In the genomic region with DNA sequence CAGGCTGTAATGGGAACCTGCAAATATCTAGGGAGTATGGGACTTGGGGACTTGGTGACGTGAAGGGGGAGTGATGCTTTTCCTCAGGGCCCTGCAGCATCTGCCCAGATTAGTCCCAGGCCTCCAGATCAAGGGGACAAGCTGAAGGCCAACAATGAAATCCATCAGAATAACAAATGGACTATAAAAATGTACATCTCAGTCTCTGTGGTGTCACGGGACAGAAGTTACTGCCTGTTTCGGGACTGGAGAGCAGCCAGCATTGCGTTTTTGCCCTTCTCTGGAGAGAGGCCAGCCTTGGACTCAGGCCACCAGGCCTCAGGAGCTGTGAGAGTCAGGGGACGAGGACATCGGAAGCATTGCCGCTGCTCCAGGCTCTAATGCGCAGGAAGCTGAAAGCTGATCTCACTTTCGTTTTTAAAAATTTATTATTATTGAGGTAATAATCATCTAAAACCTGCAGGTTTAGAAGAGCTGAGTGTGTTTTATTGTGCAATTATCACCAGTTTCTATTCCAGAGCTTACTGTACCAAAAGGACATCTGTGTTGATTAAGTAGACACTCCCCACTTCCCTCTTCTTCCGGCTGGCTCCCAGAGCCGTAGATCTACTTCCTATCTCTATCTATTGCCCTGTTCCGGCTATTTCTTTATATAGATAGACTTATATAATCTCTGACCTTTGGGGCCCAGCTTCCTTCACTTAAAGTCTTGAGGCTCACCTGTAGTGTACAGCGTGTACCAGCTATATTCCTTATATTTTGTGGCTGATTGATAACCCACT, we compare ENCODE assay signal across 9 mouse cellular contexts.
A peak's percentile ranks its signal among the peaks of the same experiment; 100 is the strongest.
DNase-seq lines count a peak whose midpoint lies in the region; ATAC-seq lines count a peak whose summit lies in the region.
"Had no signal": no experiment of that assay in that cellular context is flagged by ENCODE, and none has a peak within 500 bp of the region (broad histone marks: within the 10 kb centered on the region; RNA-seq: fewer than 3 reads in every experiment).

No protein-coding gene starts in this region.

- peaks cover 9% of the 10 kb centered on the region for H3K4me1 ChIP-seq in heart, embryonic 12.5 days (replicated peaks)
- peaks cover 19% of the 10 kb centered on the region for H3K4me1 ChIP-seq in kidney, embryonic 15.5 days

- peak; percentile 96 for DNase-seq in heart, adult 11 months
- DNase-seq in R1 (ENCODE audit: low read depth, low spot score) = peak; percentile 22
- peak; percentile 13 for DNase-seq in skeletal muscle tissue, adult 2 months (ENCODE audit: low read depth, low spot score)
- no peak for DNase-seq in thymus, postnatal 36 days
- DNase-seq: liver, embryonic 13.5 days had no signal

- H3K9me3 ChIP-seq in heart, embryonic 12.5 days (replicated peaks) = no peaks in the 10 kb centered on the region
- H3K9me3 ChIP-seq in kidney, embryonic 15.5 days (replicated peaks) = no peaks in the 10 kb centered on the region
- H3K9me3 ChIP-seq: liver, embryonic 13.5 days had no signal

- no peak overlapping the region for H3K27ac ChIP-seq in heart, embryonic 12.5 days (ENCODE audit: poor library complexity, severe bottlenecking)
- no peak overlapping the region for H3K27ac ChIP-seq in kidney, embryonic 15.5 days
- H3K27ac ChIP-seq: liver, embryonic 13.5 days had no signal

- H3K4me3 ChIP-seq in heart, embryonic 12.5 days = no peak overlapping the region
- peak overlapping the region; percentile 10; the same call in 1 of the 2 replicates for H3K4me3 ChIP-seq in kidney, embryonic 15.5 days (replicated peaks)
- H3K4me3 ChIP-seq: liver, embryonic 13.5 days had no signal

- H3K4me2 ChIP-seq in heart, embryonic 12.5 days = no peak overlapping the region
- peak overlapping the region; percentile 25 for H3K4me2 ChIP-seq in kidney, embryonic 15.5 days
- H3K4me2 ChIP-seq: liver, embryonic 13.5 days had no signal

- no peaks in the 10 kb centered on the region for H3K27me3 ChIP-seq in heart, embryonic 12.5 days (replicated peaks)
- H3K27me3 ChIP-seq in kidney, embryonic 15.5 days = 0 out of 2 replicates have a peak, but pooled peaks cover 7% of the 10 kb centered on the region
- H3K27me3 ChIP-seq: liver, embryonic 13.5 days had no signal

- no peaks in the 10 kb centered on the region for H3K36me3 ChIP-seq in heart, embryonic 12.5 days
- no peaks in the 10 kb centered on the region for H3K36me3 ChIP-seq in kidney, embryonic 15.5 days
- H3K36me3 ChIP-seq: liver, embryonic 13.5 days had no signal

- H3K9ac ChIP-seq in heart, embryonic 12.5 days = no peak overlapping the region
- H3K9ac ChIP-seq in kidney, embryonic 15.5 days = no peak overlapping the region
- H3K9ac ChIP-seq: liver, embryonic 13.5 days had no signal

- ATAC-seq in heart, embryonic 12.5 days (ENCODE audit: insufficient number of reproducible peaks, low FRiP score) = no peak
- ATAC-seq in common myeloid progenitor, adult 5-6 weeks (replicated peaks; ENCODE audit: low read depth, poor library complexity, severe bottlenecking) = 0 out of 2 replicates have a peak, but pooled peaks have one; percentile 19
- ATAC-seq in kidney, embryonic 15.5 days (replicated peaks; ENCODE audit: low FRiP score) = peak; percentile 80
- no peak; the same call in 1 of the 2 replicates for ATAC-seq in megakaryocyte progenitor cell, adult 5-6 weeks (replicated peaks; ENCODE audit: poor library complexity)

- 77% methylated on average over 13 of the region's 13 CpGs for WGBS in heart, embryonic 12.5 days
- WGBS in kidney, embryonic 15.5 days = 54% methylated on average over 13 of the region's 13 CpGs

Comparison
In these comparisons a context has a peak if more than half of its experiments do, and no peak if none do; other contexts are left out.
1. DNase-seq: peak in heart, adult 11 months (single experiment), R1 (single experiment) and skeletal muscle tissue, adult 2 months (single experiment); none in thymus, postnatal 36 days (0 of 2).
2. ATAC-seq: peak in common myeloid progenitor, adult 5-6 weeks (single experiment) and kidney, embryonic 15.5 days (single experiment); none in heart, embryonic 12.5 days (single experiment) and megakaryocyte progenitor cell, adult 5-6 weeks (single experiment).